Mouse (Mus musculus) liver, adult 2 months (tissue): ENCODE data around the gene Clps.

ENCODE experiments used
- CTCF ChIP-seq: fragments of 200-500 bp; IDR thresholded peaks from 2 replicates; pipeline ENCODE4 v1.5.1; 2011; ENCODE audit warnings: low read depth, low read length, control low read depth
- POLR2A ChIP-seq: fragments of 200-500 bp; IDR thresholded peaks from 2 replicates; pipeline ENCODE4 v1.6.1; 2011; ENCODE audit warnings: low read length, control low read depth; ENCODE audit not compliant: insufficient read depth; ENCODE audit errors: extremely low read depth

DNA sequence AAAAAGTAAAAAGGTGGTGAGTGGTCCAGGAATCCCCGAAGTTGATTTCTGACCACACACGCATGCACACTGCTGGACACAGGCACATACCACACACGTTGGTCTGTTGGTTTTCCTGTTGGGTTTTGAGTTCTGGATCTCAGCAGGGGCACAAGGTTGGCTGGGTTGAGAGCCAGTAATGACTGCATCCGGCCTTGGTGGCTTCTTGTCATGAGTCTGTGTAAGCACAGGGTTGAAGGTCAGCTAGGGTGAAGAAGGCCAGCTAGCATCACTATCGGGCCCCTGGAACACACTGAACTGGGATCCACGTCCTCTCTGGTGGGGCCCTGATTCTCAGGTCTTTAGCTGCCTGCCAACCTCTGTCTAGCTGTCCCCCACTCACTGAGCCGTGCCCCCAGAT is 12.0 kb upstream of the Clps start:
- TF ChIP-seq CTCF (no peak), POLR2A (no peak)
